Mouse (Mus musculus) heart, postnatal 14 days (tissue): ENCODE data around the gene Fry. TPM values are rescaled to one million over a fixed set of nuclear protein-coding genes. Genes with fewer than 3 reads are reported as not detected.
"Not testable (repeated sequence)": the region's sequence is repeated elsewhere in the genome, so short reads cannot be mapped to it uniquely, and the experiment has no call there.

Source experiments
- DNase-seq, 2 experiments: peaks; one replicate each; pipeline ENCODE4 v3.0.0; 2021 to 2022
- intact Hi-C: fragments of 180-260 bp; cut with DNase I; formaldehyde crosslinking; loops from one replicate; pipeline ENCODE4 v1.15.1; 2025
- total RNA-seq, 2 experiments: library from RNA; stranded (reverse); gene quantifications; 2 replicates each; pipeline ENCODE4 v1.2.3; 2021

The Fry gene
- total RNA-seq, 2 experiments from 2014 or later = 150 to 174 TPM

GRCm38 (mm10) chr5:150485198-150485597, 366.8 kb downstream of the Fry start:
- intact Hi-C loops = loop anchor here (2.0 kb wide), 1 partner anchor 44 kb away; no protein-coding TSS in a partner anchor
- DNase-seq = peak; percentile 32 to 63

DNA sequence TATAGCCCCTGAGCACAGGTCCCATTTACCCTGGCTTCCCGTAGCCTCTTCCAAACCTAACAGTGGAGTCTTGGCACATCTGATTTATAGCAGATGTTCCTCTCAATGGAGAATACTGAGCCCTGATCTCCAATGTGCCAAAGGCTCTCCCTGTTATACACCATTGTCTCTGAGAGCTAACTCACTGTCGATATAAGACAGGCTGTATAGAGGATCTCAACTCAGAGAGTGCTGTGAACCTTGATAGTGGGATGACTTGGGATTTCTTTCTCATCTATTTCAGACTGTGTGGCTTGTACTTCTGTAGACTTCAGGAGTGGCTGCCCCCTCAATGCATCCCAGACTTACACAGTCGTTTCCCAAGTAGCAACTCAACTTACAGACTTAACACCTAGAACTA, 371.8 kb downstream of the Fry start:
- no peak for DNase-seq
- intact Hi-C loops = no loop called here

- no peak for DNase-seq
- intact Hi-C loops = no loop called here
Measured at GRCm38 (mm10) chr5:150490821-150491220, 372.4 kb downstream of the Fry start.

- intact Hi-C loops = loop anchor here (2.0 kb wide), 1 partner anchor 51 kb away; no protein-coding TSS in a partner anchor
- not testable (repeated sequence) for DNase-seq
Measured at GRCm38 (mm10) chr5:150491573-150492173, 373.2 kb downstream of the Fry start.

- intact Hi-C loops = no loop called here
- DNase-seq = peak; percentile 50 to 56
Measured at GRCm38 (mm10) chr5:150495792-150496191, 377.3 kb downstream of the Fry start.

GRCm38 (mm10) chr5:150510451-150511225, 392.2 kb downstream of the Fry start:
- DNase-seq = no peak
- intact Hi-C loops = no loop called here

GRCm38 (mm10) chr5:150513264-150513663, 394.8 kb downstream of the Fry start:
- intact Hi-C loops = no loop called here
- no peak for DNase-seq

DNA sequence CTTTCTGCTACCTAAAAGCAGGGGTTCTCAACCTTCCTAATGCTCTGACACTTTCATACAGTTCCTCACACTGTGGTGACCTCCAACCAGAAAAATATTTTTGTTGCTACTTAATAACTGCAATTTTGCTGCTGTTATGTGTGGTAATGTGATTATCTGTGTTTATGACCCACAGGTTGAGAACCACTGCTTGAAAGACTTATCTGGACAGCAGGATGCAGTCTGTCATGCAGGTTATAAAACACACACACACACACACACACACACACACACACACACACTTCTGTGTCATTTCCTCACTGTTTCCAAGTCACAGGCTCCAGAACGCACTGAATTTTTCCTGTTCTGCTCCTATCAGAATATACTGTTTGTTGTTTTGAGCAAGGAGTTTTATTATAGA, 395.6 kb downstream of the Fry start:
- intact Hi-C loops = no loop called here

DNA sequence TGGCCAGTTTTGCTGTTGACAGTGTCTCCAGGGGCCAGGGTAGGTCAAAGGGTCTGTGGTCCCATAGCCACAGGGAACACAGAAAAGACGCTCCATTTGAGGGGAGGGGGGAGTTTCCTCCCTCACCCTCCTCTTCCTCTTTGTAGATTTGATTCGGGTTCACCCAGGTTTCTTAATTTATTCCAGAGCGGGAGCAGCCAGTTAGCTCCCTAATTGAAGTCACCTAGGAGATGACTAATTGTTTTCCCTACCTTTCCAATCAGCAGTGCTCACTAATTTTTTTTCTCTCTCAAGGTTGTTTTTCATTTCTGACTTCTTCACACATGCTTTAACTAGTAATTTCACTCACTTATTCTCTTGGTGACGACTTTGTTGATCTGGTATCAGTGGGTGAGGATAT, 399.6 kb downstream of the Fry start, which contains the start of gene Zar1l:
Gene Zar1l, minus strand, starts transcription at position 101 of the 400 bp plus-strand sequence.
- intact Hi-C loops = loop anchor here (2.0 kb wide), 1 partner anchor 147 kb away; no protein-coding TSS in a partner anchor
- DNase-seq = no peak

More for the DNA sequence above, 395.6 kb downstream of the Fry start:
- no peak for DNase-seq

DNA sequence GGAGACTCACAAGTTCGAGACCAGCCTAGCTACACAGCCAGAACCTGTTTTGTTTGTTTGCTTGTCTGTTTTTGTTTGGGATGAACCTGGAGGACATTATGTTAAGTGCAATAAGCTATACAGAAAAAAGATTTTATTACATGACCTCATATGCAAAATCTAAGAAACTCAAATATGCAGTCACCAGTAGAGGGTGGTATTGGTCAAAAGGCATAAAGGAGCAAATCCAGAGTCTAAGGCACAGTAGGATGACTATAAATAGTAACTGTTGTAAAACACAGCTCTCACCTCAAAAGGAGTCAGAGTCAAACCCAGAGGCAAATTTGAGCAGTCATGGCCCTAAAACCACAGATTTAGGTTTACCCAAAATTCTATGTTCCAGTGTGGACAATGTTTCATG, 401.1 kb downstream of the Fry start:
- intact Hi-C loops = loop anchor here (2.0 kb wide), 1 partner anchor 145 kb away; no protein-coding TSS in a partner anchor
- DNase-seq = no peak

GRCm38 (mm10) chr5:150521937-150522866, 403.8 kb downstream of the Fry start, which contains the start of gene Brca2:
Brca2 (plus strand) TSS chr5:150522630.
- intact Hi-C loops = no loop called here

GRCm38 (mm10) chr5:150522867-150523234, 404.4 kb downstream of the Fry start:
- intact Hi-C loops = no loop called here
- DNase-seq = no peak

More at GRCm38 (mm10) chr5:150521937-150522866, 403.8 kb downstream of the Fry start, which contains the start of gene Brca2:
- DNase-seq = peak; percentile 92 to 96

DNA sequence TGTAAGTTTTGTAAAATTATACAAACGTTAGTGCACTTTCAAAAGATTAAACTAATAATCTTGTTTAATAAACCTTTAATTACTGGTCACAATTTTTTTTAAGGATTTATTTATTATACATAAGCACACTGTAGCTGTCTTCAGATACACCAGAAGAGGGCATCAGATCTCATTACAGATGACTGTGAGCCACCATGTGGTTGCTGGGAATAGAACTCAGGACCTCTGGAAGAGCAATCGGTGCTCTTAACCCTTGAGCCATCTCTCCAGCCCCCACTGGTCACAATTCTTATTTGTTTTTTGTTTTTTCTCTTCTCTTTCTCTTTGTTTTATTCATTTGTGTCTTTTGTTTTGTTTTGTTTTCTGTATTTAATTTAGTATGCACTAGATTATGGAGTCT, 406.8 kb downstream of the Fry start:
- intact Hi-C loops = no loop called here
- DNase-seq = no peak

DNA sequence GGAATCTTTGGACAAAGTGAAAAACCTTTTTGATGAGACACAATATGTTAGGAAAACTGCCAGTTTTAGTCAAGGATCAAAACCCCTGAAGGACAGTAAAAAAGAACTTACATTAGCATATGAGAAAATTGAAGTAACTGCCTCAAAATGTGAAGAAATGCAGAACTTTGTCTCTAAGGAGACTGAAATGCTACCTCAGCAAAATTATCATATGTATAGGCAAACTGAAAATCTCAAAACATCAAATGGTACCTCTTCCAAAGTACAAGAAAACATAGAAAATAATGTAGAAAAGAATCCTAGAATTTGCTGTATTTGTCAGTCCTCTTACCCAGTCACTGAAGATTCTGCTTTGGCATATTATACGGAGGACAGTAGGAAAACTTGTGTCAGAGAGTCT, 422.9 kb downstream of the Fry start:
- no peak for DNase-seq
- intact Hi-C loops = no loop called here

- intact Hi-C loops = no loop called here
Measured at GRCm38 (mm10) chr5:150543184-150543583, 424.7 kb downstream of the Fry start.

More at GRCm38 (mm10) chr5:150543184-150543583, 424.7 kb downstream of the Fry start:
- DNase-seq = no peak

Other genes with a start within 250 kb of the Fry start
- not detected for gene Rxfp2, start 100.0 kb upstream of the Fry start, total RNA-seq